16 mouse cellular contexts compared by ENCODE assay signal in genomic region chr13:46819729-46820223, GRCm38 (mm10).
A peak's percentile ranks its signal among the peaks of the same experiment; 100 is the strongest.
DNase-seq lines count a peak whose midpoint lies in the region; ATAC-seq lines count a peak whose summit lies in the region.
"Had no signal": no experiment of that assay in that cellular context is flagged by ENCODE, and none has a peak within 500 bp of the region (broad histone marks: within the 10 kb centered on the region; RNA-seq: fewer than 3 reads in every experiment).

No protein-coding gene starts in this region.

- no peak for ATAC-seq in intestine, embryonic 14.5 days (replicated peaks; ENCODE audit: low FRiP score, low TSS enrichment, low read depth)
- no peak for ATAC-seq in intestine, embryonic 15.5 days
- peak; percentile 75; the same call in 1 of the 2 replicates for ATAC-seq in forebrain, embryonic 14.5 days
- ATAC-seq in megakaryocyte progenitor cell, adult 5-6 weeks (replicated peaks; ENCODE audit: poor library complexity), result peak; percentile 82
- ATAC-seq in neural tube, embryonic 12.5 days (ENCODE audit: low FRiP score, low read depth), result 0 out of 2 replicates have a peak, but pooled peaks have one; percentile 29
- ATAC-seq: activated CD4-positive, CD25-positive, alpha-beta regulatory T cell, adult 4 months had no signal

- no peaks in the 10 kb centered on the region for H3K27me3 ChIP-seq in intestine, embryonic 14.5 days (replicated peaks; ENCODE audit: control insufficient read depth, insufficient read depth, low read length)
- no peaks in the 10 kb centered on the region for H3K27me3 ChIP-seq in intestine, embryonic 15.5 days (replicated peaks)
- H3K27me3 ChIP-seq in forebrain, embryonic 14.5 days (replicated peaks; ENCODE audit: control insufficient read depth, insufficient read depth, low read length), result no peaks in the 10 kb centered on the region
- no peaks in the 10 kb centered on the region for H3K27me3 ChIP-seq in neural tube, embryonic 12.5 days (replicated peaks)
- H3K27me3 ChIP-seq in heart, embryonic 10.5 days (ENCODE audit: insufficient read depth, poor library complexity, severe bottlenecking), result no peaks in the 10 kb centered on the region

- WGBS in intestine, embryonic 14.5 days, result 55% methylated on average over 13 of the region's 13 CpGs
- WGBS in intestine, embryonic 15.5 days, result 56% methylated on average over 13 of the region's 13 CpGs
- 56% methylated on average over 13 of the region's 13 CpGs for WGBS in forebrain, embryonic 14.5 days
- 78% methylated on average over 13 of the region's 13 CpGs for WGBS in neural tube, embryonic 12.5 days
- WGBS in heart, embryonic 10.5 days, result 80% methylated on average over 13 of the region's 13 CpGs

- no peak overlapping the region for H3K9ac ChIP-seq in intestine, embryonic 14.5 days (ENCODE audit: low read length)
- no peak overlapping the region for H3K9ac ChIP-seq in intestine, embryonic 15.5 days
- no peak overlapping the region for H3K9ac ChIP-seq in forebrain, embryonic 14.5 days (ENCODE audit: low read length)
- no peak overlapping the region for H3K9ac ChIP-seq in neural tube, embryonic 12.5 days
- H3K9ac ChIP-seq: liver, embryonic 14.5 days had no signal

- H3K4me2 ChIP-seq in intestine, embryonic 14.5 days (ENCODE audit: low read length), result peak overlapping the region; percentile 33
- no peak overlapping the region for H3K4me2 ChIP-seq in intestine, embryonic 15.5 days (replicated peaks)
- H3K4me2 ChIP-seq in forebrain, embryonic 14.5 days (ENCODE audit: low read length), result peak overlapping the region; percentile 34
- H3K4me2 ChIP-seq in neural tube, embryonic 12.5 days (replicated peaks), result no peak overlapping the region
- H3K4me2 ChIP-seq: heart, embryonic 11.5 days had no signal

- H3K4me1 ChIP-seq in intestine, embryonic 14.5 days (replicated peaks; ENCODE audit: control insufficient read depth, insufficient read depth, low read length), result peaks cover 4% of the 10 kb centered on the region; the same call in 1 of the 2 replicates
- H3K4me1 ChIP-seq in intestine, embryonic 15.5 days (replicated peaks), result peaks cover 7% of the 10 kb centered on the region; the same call in 1 of the 2 replicates
- H3K4me1 ChIP-seq in forebrain, embryonic 14.5 days (ENCODE audit: control insufficient read depth, insufficient read depth, low read length), result peaks cover 5% of the 10 kb centered on the region; the same call in 1 of the 2 replicates
- peaks cover 4% of the 10 kb centered on the region; the same call in 1 of the 2 replicates for H3K4me1 ChIP-seq in neural tube, embryonic 12.5 days
- no peaks in the 10 kb centered on the region for H3K4me1 ChIP-seq in heart, embryonic 10.5 days

- H3K36me3 ChIP-seq in intestine, embryonic 14.5 days (ENCODE audit: control insufficient read depth, insufficient read depth, low read length), result peaks cover 34% of the 10 kb centered on the region
- peaks cover 10% of the 10 kb centered on the region for H3K36me3 ChIP-seq in intestine, embryonic 15.5 days
- peaks cover 9% of the 10 kb centered on the region for H3K36me3 ChIP-seq in forebrain, embryonic 14.5 days (ENCODE audit: control insufficient read depth, insufficient read depth, low read length)
- peaks cover 25% of the 10 kb centered on the region for H3K36me3 ChIP-seq in neural tube, embryonic 12.5 days
- peaks cover 69% of the 10 kb centered on the region for H3K36me3 ChIP-seq in heart, embryonic 10.5 days
- H3K36me3 ChIP-seq: G1E had no signal

- H3K9me3 ChIP-seq in intestine, embryonic 14.5 days (ENCODE audit: control insufficient read depth, low read length), result no peaks in the 10 kb centered on the region
- H3K9me3 ChIP-seq in intestine, embryonic 15.5 days, result no peaks in the 10 kb centered on the region
- no peaks in the 10 kb centered on the region for H3K9me3 ChIP-seq in forebrain, embryonic 14.5 days (replicated peaks; ENCODE audit: control insufficient read depth, low read length)
- no peaks in the 10 kb centered on the region for H3K9me3 ChIP-seq in neural tube, embryonic 12.5 days
- no peaks in the 10 kb centered on the region for H3K9me3 ChIP-seq in heart, embryonic 10.5 days
- H3K9me3 ChIP-seq: G1E had no signal

- no peak overlapping the region for H3K4me3 ChIP-seq in intestine, embryonic 14.5 days (ENCODE audit: low read depth, low read length)
- H3K4me3 ChIP-seq in intestine, embryonic 15.5 days (replicated peaks), result no peak overlapping the region
- H3K4me3 ChIP-seq in forebrain, embryonic 14.5 days (ENCODE audit: low read depth, low read length), result no peak overlapping the region
- no peak overlapping the region for H3K4me3 ChIP-seq in neural tube, embryonic 12.5 days
- H3K4me3 ChIP-seq in heart, embryonic 10.5 days, result no peak overlapping the region

- 0 out of 2 replicates have a peak overlapping the region, but pooled peaks have one; percentile 7 for H3K27ac ChIP-seq in intestine, embryonic 14.5 days (ENCODE audit: low read depth)
- no peak overlapping the region for H3K27ac ChIP-seq in intestine, embryonic 15.5 days
- H3K27ac ChIP-seq in forebrain, embryonic 14.5 days (ENCODE audit: low read depth, low read length), result peak overlapping the region; percentile 15; the same call in 1 of the 2 replicates
- H3K27ac ChIP-seq in neural tube, embryonic 12.5 days, result no peak overlapping the region
- H3K27ac ChIP-seq in heart, embryonic 10.5 days, result no peak overlapping the region
- H3K27ac ChIP-seq: liver, embryonic 14.5 days had no signal

- no peak for DNase-seq in intestine, embryonic 14.5 days (ENCODE audit: low spot score)
- DNase-seq in forebrain, embryonic 14.5 days (ENCODE audit: low spot score), result peak; percentile 84
- no peak for DNase-seq in gastrocnemius, adult 8-10 months (ENCODE audit: low spot score in 2 of 2)
- no peak for DNase-seq in heart, embryonic 10.5 days (ENCODE audit: low spot score)
- no peak for DNase-seq in right cerebral cortex, postnatal 14 days
- DNase-seq: cerebellum, postnatal 14 days; lung, postnatal 36 days; right cerebral cortex, adult 18-20 months; thymus, postnatal 36 days had no signal

Comparison
In these comparisons a context has a peak if more than half of its experiments do, and no peak if none do; other contexts are left out.
1. H3K27ac ChIP-seq: peak in intestine, embryonic 14.5 days (single experiment) and forebrain, embryonic 14.5 days (single experiment); none in intestine, embryonic 15.5 days (single experiment), neural tube, embryonic 12.5 days (single experiment) and heart, embryonic 10.5 days (single experiment).
2. H3K4me2 ChIP-seq: peak in intestine, embryonic 14.5 days (single experiment) and forebrain, embryonic 14.5 days (single experiment); none in intestine, embryonic 15.5 days (single experiment) and neural tube, embryonic 12.5 days (single experiment).
3. ATAC-seq: peak in forebrain, embryonic 14.5 days (single experiment), megakaryocyte progenitor cell, adult 5-6 weeks (single experiment) and neural tube, embryonic 12.5 days (single experiment); none in intestine, embryonic 14.5 days (single experiment) and intestine, embryonic 15.5 days (single experiment).